Mouse (Mus musculus): ENCODE measurements around the gene Bcl2l13. TPM values are rescaled to one million over a fixed set of nuclear protein-coding genes. Genes with fewer than 3 reads are reported as not detected.
A peak's percentile ranks its signal among the peaks of the same experiment; 100 is the strongest.

Gene Bcl2l13
- total and polyA plus RNA-seq, 3 experiments: 24.6 to 46.6 (median 25.5) TPM

- TF ChIP-seq BHLHE40 (IDR thresholded peaks at IDR 0.05; ENCODE audit: low read depth, low read length) (no peak), PAX5 (IDR thresholded peaks at IDR 0.05; ENCODE audit: low read length) (no peak), MXI1 (IDR thresholded peaks at IDR 0.05; ENCODE audit: low read depth, low read length) (no peak), ZNF384 (IDR thresholded peaks at IDR 0.05; ENCODE audit: low read depth, low read length) (no peak), SMC3 (IDR thresholded peaks at IDR 0.05; ENCODE audit: low read depth, low read length) (peak; percentile 72), MEF2A (IDR thresholded peaks at IDR 0.05; ENCODE audit: borderline replicate concordance, low read depth, low read length) (no peak), ZMIZ1 (IDR thresholded peaks at IDR 0.05; ENCODE audit: low read depth, low read length) (no peak), CTCF (conservative IDR thresholded peaks at IDR 0.05 in 1 of 2, IDR thresholded peaks at IDR 0.05 in 1 of 2; ENCODE audit: low read depth in 2 of 2, low read length in 2 of 2) (peak; percentile 82 to 88), RAD21 (IDR thresholded peaks at IDR 0.05; ENCODE audit: low read depth, low read length) (peak; percentile 77), USF2 (conservative IDR thresholded peaks at IDR 0.05; ENCODE audit: low read depth, low read length) (no peak), CHD2 (IDR thresholded peaks at IDR 0.05; ENCODE audit: low read length) (0 out of 2 replicates have a peak, but pooled peaks have one; percentile 36), SIN3A (IDR thresholded peaks at IDR 0.05; ENCODE audit: low read length) (no peak)
- Histone ChIP-seq H3K27ac (ENCODE audit: insufficient read depth, low read depth) (no peak overlapping the region), H3K4me3 (replicated peaks in 1 of 3; ENCODE audit: low read depth in 2 of 3, low read length in 2 of 3, poor library complexity in 1 of 3) (no peak overlapping the region), H3K27me3 (replicated peaks) (no peaks in the 10 kb centered on the region), H3K9me3 (replicated peaks; ENCODE audit: low read length) (no peaks in the 10 kb centered on the region), H3K79me2 (replicated peaks; ENCODE audit: control insufficient read depth, extremely low read depth, insufficient read depth, poor library complexity, severe bottlenecking) (peaks cover 25% of the 10 kb centered on the region), H3K4me2 (ENCODE audit: insufficient read depth, low read depth, poor library complexity, severe bottlenecking) (no peak overlapping the region), H3K9ac (ENCODE audit: insufficient read depth, low read depth) (no peak overlapping the region), H3K4me1 (ENCODE audit: control insufficient read depth in 1 of 2, insufficient read depth in 2 of 2) (peaks cover 9 to 60% of the 10 kb centered on the region in 2 experiments), H3K36me3 (replicated peaks in 1 of 2; ENCODE audit: control insufficient read depth in 1 of 2, insufficient read depth in 1 of 2, low read length in 1 of 2) (peaks cover 85 to 97% of the 10 kb centered on the region in 2 experiments)
- in situ Hi-C loops (cut with MboI; ENCODE audit: low pct_ligation_motif_present, low pct_unique_long_range_greater_than_20kb, low sequenced_read_pairs): no loop called here
- DNase-seq (ENCODE audit: extremely low read depth): peak; percentile 61
- dilution Hi-C loops (cut with MboI; ENCODE audit: extremely low pct_ligation_motif_present, extremely low pct_unique_long_range_greater_than_20kb, low sequenced_read_pairs): no loop called here
Observed at GRCm38 (mm10) chr6:120898188-120898833, 62.3 kb downstream of the Bcl2l13 start.

GRCm38 (mm10) chr6:120901776-120902645, 66.0 kb downstream of the Bcl2l13 start:
- Histone ChIP-seq H3K4me3 (replicated peaks in 1 of 3; ENCODE audit: low read depth in 2 of 3, low read length in 2 of 3, poor library complexity in 1 of 3) (no peak overlapping the region), H3K27ac (ENCODE audit: insufficient read depth, low read depth) (peak overlapping the region; percentile 53)
- peak; percentile 74 for DNase-seq (ENCODE audit: extremely low read depth)

More at GRCm38 (mm10) chr6:120901776-120902645, 66.0 kb downstream of the Bcl2l13 start:
- dilution Hi-C loops (cut with MboI; ENCODE audit: extremely low pct_ligation_motif_present, extremely low pct_unique_long_range_greater_than_20kb, low sequenced_read_pairs): no loop called here
- peaks cover 61% of the 10 kb centered on the region for H3K79me2 ChIP-seq (replicated peaks; ENCODE audit: control insufficient read depth, extremely low read depth, insufficient read depth, poor library complexity, severe bottlenecking)
- TF ChIP-seq HCFC1 (IDR thresholded peaks at IDR 0.05; ENCODE audit: low read depth, low read length) (no peak), UBTF (IDR thresholded peaks at IDR 0.05; ENCODE audit: low read depth, low read length) (no peak), E2F4 (IDR thresholded peaks at IDR 0.05; ENCODE audit: insufficient replicate concordance, low read depth, low read length) (no peak), ZKSCAN1 (IDR thresholded peaks at IDR 0.05; ENCODE audit: borderline replicate concordance, low read depth, low read length) (no peak), MXI1 (IDR thresholded peaks at IDR 0.05; ENCODE audit: low read depth, low read length) (no peak), CHD2 (IDR thresholded peaks at IDR 0.05; ENCODE audit: low read length) (no peak), PAX5 (IDR thresholded peaks at IDR 0.05; ENCODE audit: low read length) (no peak), JUND (conservative IDR thresholded peaks at IDR 0.05; ENCODE audit: low read depth, low read length) (no peak), EP300 (IDR thresholded peaks at IDR 0.05; ENCODE audit: low read length) (peak; percentile 54; the same call in 1 of the 2 replicates), POLR2A (IDR thresholded peaks at IDR 0.05; ENCODE audit: low read depth, low read length) (peak; percentile 27; the same call in 1 of the 2 replicates), RCOR1 (conservative IDR thresholded peaks at IDR 0.05; ENCODE audit: low read depth, low read length) (no peak), GABPA (IDR thresholded peaks at IDR 0.05; ENCODE audit: insufficient replicate concordance, low read depth, low read length) (no peak), TCF12 (IDR thresholded peaks at IDR 0.05; ENCODE audit: low read depth, low read length) (0 out of 2 replicates have a peak, but pooled peaks have one; percentile 13), TBP (conservative IDR thresholded peaks at IDR 0.05; ENCODE audit: low read depth, low read length) (no peak), BHLHE40 (IDR thresholded peaks at IDR 0.05; ENCODE audit: low read depth, low read length) (peak; percentile 33), USF2 (conservative IDR thresholded peaks at IDR 0.05; ENCODE audit: low read depth, low read length) (no peak)
- no peaks in the 10 kb centered on the region for H3K9me3 ChIP-seq (replicated peaks; ENCODE audit: low read length)
- H3K27me3 ChIP-seq (replicated peaks): no peaks in the 10 kb centered on the region
- H3K9ac ChIP-seq (ENCODE audit: insufficient read depth, low read depth): no peak overlapping the region
- peaks cover 18 to 87% of the 10 kb centered on the region in 2 experiments for H3K4me1 ChIP-seq (ENCODE audit: control insufficient read depth in 1 of 2, insufficient read depth in 2 of 2)
- H3K36me3 ChIP-seq (replicated peaks in 1 of 2; ENCODE audit: control insufficient read depth in 1 of 2, insufficient read depth in 1 of 2, low read length in 1 of 2): peaks cover 74 to 98% of the 10 kb centered on the region in 2 experiments
- in situ Hi-C loops (cut with MboI; ENCODE audit: low pct_ligation_motif_present, low pct_unique_long_range_greater_than_20kb, low sequenced_read_pairs): loop anchor here (5.0 kb wide), 1 partner anchor 275 kb away; no protein-coding TSS in a partner anchor
- no peak overlapping the region for H3K4me2 ChIP-seq (ENCODE audit: insufficient read depth, low read depth, poor library complexity, severe bottlenecking)
